Mouse (Mus musculus): ENCODE results near the gene Gltp. TPM values are rescaled to one million over a fixed set of nuclear protein-coding genes. Genes with fewer than 3 reads are reported as not detected.

Gltp gene
- total and polyA plus RNA-seq, 2 experiments from 2014 or later, result 51.0 to 55.0 TPM

GRCm38 (mm10) chr5:114679841-114680591, 10.8 kb downstream of the Gltp start:
- Histone ChIP-seq H3K4me2 (ENCODE audit: low read depth, low read length) (no peak overlapping the region), H3K27ac (peak overlapping the region; percentile 32; the same call in 1 of the 2 replicates), H3K27me3 (ENCODE audit: insufficient read depth, low read length) (no peaks in the 10 kb centered on the region), H3K9me3 (ENCODE audit: low read length) (no peaks in the 10 kb centered on the region), H3K4me3 (ENCODE audit: low read length) (no peak overlapping the region), H3K36me3 (ENCODE audit: insufficient read depth, low read length) (peaks cover 5% of the 10 kb centered on the region), H3K4me1 (ENCODE audit: insufficient read depth, low read length) (peaks cover 16% of the 10 kb centered on the region; the same call in 1 of the 2 replicates), H3K9ac (replicated peaks; ENCODE audit: low read length) (no peak overlapping the region)
- TF ChIP-seq CTCF (IDR thresholded peaks at IDR 0.05; ENCODE audit: low read depth), result peak; percentile 17; the same call in 1 of the 2 replicates
- 53% methylated on average over 17 of the region's 17 CpGs for WGBS
- ATAC-seq (peak; percentile 70), DNase-seq (ENCODE audit: low spot score) (peak; percentile 60)

GRCm38 (mm10) chr5:114674594-114674993, 16.2 kb downstream of the Gltp start:
- WGBS, result 87% methylated on average over 8 of the region's 8 CpGs
- Histone ChIP-seq H3K9ac (replicated peaks; ENCODE audit: low read length) (no peak overlapping the region), H3K4me3 (ENCODE audit: low read length) (no peak overlapping the region), H3K27me3 (ENCODE audit: insufficient read depth, low read length) (no peaks in the 10 kb centered on the region), H3K4me1 (ENCODE audit: insufficient read depth, low read length) (peaks cover 5% of the 10 kb centered on the region; the same call in 1 of the 2 replicates), H3K4me2 (ENCODE audit: low read depth, low read length) (no peak overlapping the region), H3K9me3 (ENCODE audit: low read length) (no peaks in the 10 kb centered on the region), H3K36me3 (ENCODE audit: insufficient read depth, low read length) (peaks cover 13% of the 10 kb centered on the region), H3K27ac (no peak overlapping the region)
- ATAC-seq (no peak), DNase-seq (ENCODE audit: low spot score) (no peak)
- no peak for TF ChIP-seq CTCF (IDR thresholded peaks at IDR 0.05; ENCODE audit: low read depth)

GRCm38 (mm10) chr5:114673114-114673513, 17.7 kb downstream of the Gltp start:
- Histone ChIP-seq H3K4me1 (ENCODE audit: insufficient read depth, low read length) (no peaks in the 10 kb centered on the region), H3K27me3 (ENCODE audit: insufficient read depth, low read length) (no peaks in the 10 kb centered on the region), H3K27ac (no peak overlapping the region), H3K9ac (replicated peaks; ENCODE audit: low read length) (no peak overlapping the region), H3K4me2 (ENCODE audit: low read depth, low read length) (no peak overlapping the region), H3K9me3 (ENCODE audit: low read length) (no peaks in the 10 kb centered on the region), H3K4me3 (ENCODE audit: low read length) (no peak overlapping the region), H3K36me3 (ENCODE audit: insufficient read depth, low read length) (peaks cover 13% of the 10 kb centered on the region)
- 90% methylated on average over 13 of the region's 13 CpGs for WGBS
- ATAC-seq (no peak), DNase-seq (ENCODE audit: low spot score) (no peak)
- peak; percentile 18; the same call in 1 of the 2 replicates for TF ChIP-seq CTCF (IDR thresholded peaks at IDR 0.05; ENCODE audit: low read depth)

GRCm38 (mm10) chr5:114669014-114669413, 21.8 kb downstream of the Gltp start:
- H3K9ac ChIP-seq (replicated peaks; ENCODE audit: low read length), result no peak overlapping the region
- H3K4me1 ChIP-seq (ENCODE audit: insufficient read depth, low read length), result no peaks in the 10 kb centered on the region
- peaks cover 8% of the 10 kb centered on the region; the same call in 1 of the 2 replicates for H3K36me3 ChIP-seq (ENCODE audit: insufficient read depth, low read length)
- no peaks in the 10 kb centered on the region for H3K27me3 ChIP-seq (ENCODE audit: insufficient read depth, low read length)
- DNase-seq (ENCODE audit: low spot score) (no peak), ATAC-seq (no peak)
- no peak overlapping the region for H3K4me2 ChIP-seq (ENCODE audit: low read depth, low read length)
- 92% methylated on average over 5 of the region's 5 CpGs for WGBS
- H3K4me3 ChIP-seq (ENCODE audit: low read length), result no peak overlapping the region
- no peaks in the 10 kb centered on the region for H3K9me3 ChIP-seq (ENCODE audit: low read length)
- H3K27ac ChIP-seq, result no peak overlapping the region
- TF ChIP-seq CTCF (IDR thresholded peaks at IDR 0.05; ENCODE audit: low read depth), result no peak

- peak; percentile 98 for DNase-seq (ENCODE audit: low spot score)
Measured at GRCm38 (mm10) chr5:114667228-114667856, 23.4 kb downstream of the Gltp start.

GRCm38 (mm10) chr5:114666659-114667058, 24.1 kb downstream of the Gltp start:
- no peak for ATAC-seq
- Histone ChIP-seq H3K4me3 (ENCODE audit: low read length) (no peak overlapping the region), H3K9me3 (ENCODE audit: low read length) (no peaks in the 10 kb centered on the region), H3K9ac (replicated peaks; ENCODE audit: low read length) (no peak overlapping the region), H3K4me2 (ENCODE audit: low read depth, low read length) (no peak overlapping the region), H3K27me3 (ENCODE audit: insufficient read depth, low read length) (no peaks in the 10 kb centered on the region), H3K4me1 (ENCODE audit: insufficient read depth, low read length) (no peaks in the 10 kb centered on the region), H3K27ac (no peak overlapping the region), H3K36me3 (ENCODE audit: insufficient read depth, low read length) (no peaks in the 10 kb centered on the region)
- no peak for TF ChIP-seq CTCF (IDR thresholded peaks at IDR 0.05; ENCODE audit: low read depth)
- no peak for DNase-seq (ENCODE audit: low spot score)
- WGBS, result 61% methylated on average over 1 of the region's 1 CpGs

More at GRCm38 (mm10) chr5:114667228-114667856, 23.4 kb downstream of the Gltp start:
- Histone ChIP-seq H3K27me3 (ENCODE audit: insufficient read depth, low read length) (no peaks in the 10 kb centered on the region), H3K4me3 (ENCODE audit: low read length) (peak overlapping the region; percentile 28), H3K9me3 (ENCODE audit: low read length) (no peaks in the 10 kb centered on the region), H3K4me2 (ENCODE audit: low read depth, low read length) (peak overlapping the region; percentile 56), H3K4me1 (ENCODE audit: insufficient read depth, low read length) (no peaks in the 10 kb centered on the region), H3K27ac (peak overlapping the region; percentile 68), H3K9ac (replicated peaks; ENCODE audit: low read length) (no peak overlapping the region), H3K36me3 (ENCODE audit: insufficient read depth, low read length) (no peaks in the 10 kb centered on the region)
- peak; percentile 95 for ATAC-seq
- WGBS, result 3% methylated on average over 36 of the region's 36 CpGs
- peak; percentile 99 for TF ChIP-seq CTCF (IDR thresholded peaks at IDR 0.05; ENCODE audit: low read depth)
